Mouse (Mus musculus) R1 (cell line): ENCODE measurements around the gene Zc3h4.
A peak's percentile ranks its signal among the peaks of the same experiment; 100 is the strongest.
"Not testable (repeated sequence)": the region's sequence is repeated elsewhere in the genome, so short reads cannot be mapped to it uniquely, and the experiment has no call there.

Source experiments
- DNase-seq: peaks from one replicate; pipeline ENCODE4 v3.0.0-alpha.2; 2018; ENCODE audit warnings: low read depth, low spot score

Gene Zc3h4

DNA sequence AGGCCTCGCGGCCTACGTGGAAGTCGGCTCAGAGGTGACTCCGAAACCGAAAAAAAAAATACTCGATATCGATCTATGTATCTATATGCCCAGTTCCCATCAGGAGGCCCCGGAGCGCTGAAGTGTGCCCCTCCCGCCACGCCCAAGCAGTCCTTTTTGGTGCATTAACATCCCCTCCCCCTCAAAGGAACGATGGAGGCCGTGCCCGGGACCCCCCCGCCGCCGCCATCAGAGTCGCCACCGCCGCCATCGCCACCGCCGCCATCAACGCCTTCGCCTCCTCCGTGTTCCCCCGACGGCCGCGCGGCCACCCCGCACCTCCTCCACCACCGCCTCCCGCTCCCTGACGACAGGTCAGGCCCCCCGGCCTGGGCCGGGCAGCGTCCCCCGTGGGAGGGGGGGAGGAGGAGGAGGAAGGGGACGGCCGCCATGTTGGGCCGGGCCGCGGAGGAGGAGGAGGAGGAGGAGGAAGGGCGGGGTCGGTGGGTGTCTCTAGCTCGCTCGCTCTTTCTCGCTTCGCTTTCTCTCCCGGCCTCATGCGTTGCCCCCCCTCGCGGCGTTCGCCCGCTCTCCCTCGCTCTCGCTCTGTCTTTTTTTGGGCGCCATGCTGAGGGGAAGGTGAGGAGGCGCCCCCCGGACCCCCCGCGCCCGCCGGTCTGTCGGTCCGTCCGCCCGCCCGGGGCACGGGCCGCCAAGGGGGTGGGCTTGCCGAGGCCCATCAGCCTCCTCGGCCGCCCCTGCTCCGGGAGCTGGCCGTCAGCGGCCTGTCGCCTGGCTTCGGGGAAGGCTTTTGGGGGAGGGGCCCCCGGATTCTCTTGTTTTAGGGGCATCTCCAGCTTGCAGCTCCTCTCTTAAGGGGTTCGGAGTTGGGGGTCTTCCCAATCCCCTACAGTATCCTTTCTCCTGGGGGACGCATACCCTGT, at the start of gene Zc3h4:
TSS of gene Zc3h4 (plus strand) at position 222 of the 923 bp plus-strand sequence.
- DNase-seq: peak; percentile 85

DNA sequence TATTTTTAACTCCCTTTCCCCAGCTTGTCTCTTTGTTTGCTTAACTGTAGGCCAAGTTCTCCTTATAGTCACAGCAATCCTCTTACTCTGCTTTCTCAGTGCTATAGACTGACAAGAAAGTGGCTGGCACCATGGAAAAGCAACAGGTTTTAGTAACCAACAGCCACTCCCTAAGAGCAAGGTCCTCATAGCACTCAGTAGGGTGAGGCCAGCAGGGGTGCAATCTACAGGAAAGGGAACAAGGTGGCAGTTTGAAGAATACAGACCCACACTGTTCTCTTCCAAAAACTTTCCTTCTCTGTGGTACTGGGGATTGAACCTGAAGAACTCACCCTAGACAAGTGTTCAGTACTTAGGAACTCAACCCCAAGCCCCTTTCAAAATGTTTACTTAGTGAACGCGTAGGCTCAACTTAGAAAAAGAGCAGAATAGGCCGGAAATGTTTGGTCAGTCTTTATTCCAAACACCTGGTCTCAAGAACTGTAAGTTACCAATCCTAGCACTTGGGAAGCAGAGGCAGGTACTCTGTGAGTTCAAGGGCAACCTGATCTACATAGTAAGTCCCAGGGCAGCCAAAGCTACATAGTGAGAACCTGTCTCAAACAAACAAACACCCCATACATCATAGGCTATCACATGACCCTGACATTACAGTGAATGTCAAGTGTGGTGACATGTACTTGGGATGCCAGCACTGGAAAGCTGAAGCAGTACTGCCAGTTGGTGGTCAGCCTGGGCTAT, 44.7 kb upstream of the Zc3h4 start:
- DNase-seq: peak; percentile 56

DNA sequence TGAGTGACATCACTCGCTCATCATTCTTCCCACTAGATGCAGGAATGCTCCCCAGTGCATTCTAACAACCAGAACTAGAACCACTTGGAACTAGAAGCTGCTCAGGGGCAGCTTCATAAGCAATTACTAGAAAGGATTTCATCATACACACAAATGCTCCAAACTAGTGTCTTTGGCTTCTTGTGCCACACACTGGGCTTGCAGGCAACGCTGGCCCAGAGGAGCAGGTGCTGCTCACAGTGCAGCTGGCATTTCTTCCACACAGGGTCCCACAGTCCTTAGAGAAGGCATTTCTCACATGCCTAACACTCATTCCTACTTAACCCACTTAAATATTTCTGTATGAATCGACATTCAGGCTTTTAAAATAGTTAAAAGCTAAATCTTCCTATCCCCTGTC, 43.1 kb upstream of the Zc3h4 start:
- no peak for DNase-seq

GRCm38 (mm10) chr7:16364319-16364718, 36.4 kb upstream of the Zc3h4 start:
- DNase-seq: peak; percentile 78

- peak; percentile 99 for DNase-seq
Measured at GRCm38 (mm10) chr7:16364901-16365500, 35.7 kb upstream of the Zc3h4 start.

DNA sequence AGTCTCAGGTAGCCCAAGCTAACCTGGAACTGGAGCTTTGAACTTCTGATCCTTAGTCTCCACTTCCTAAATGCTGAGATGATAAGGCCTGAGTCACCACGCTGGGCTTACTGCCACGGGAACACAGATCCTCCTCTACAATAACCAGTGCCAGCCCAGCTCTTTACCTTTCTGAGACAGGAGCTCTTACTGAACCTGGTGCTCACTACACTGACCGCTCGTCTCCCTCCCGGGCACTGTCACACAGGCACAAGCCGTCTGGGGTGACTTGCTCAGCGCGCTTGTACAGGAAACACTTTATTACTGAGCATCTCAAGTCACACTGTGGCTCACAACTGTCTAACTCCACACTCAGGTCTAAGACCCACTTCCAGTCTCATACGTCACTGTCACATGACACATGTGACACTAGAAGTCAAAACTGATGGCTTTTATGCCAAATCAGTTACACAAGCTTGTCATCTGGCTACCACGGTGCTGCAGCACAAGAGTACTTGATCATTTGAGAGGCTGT, 34.5 kb upstream of the Zc3h4 start:
- no peak for DNase-seq

GRCm38 (mm10) chr7:16366669-16367068, 34.0 kb upstream of the Zc3h4 start:
- no peak for DNase-seq

- DNase-seq: no peak
Measured at GRCm38 (mm10) chr7:16368835-16369234, 31.9 kb upstream of the Zc3h4 start.

GRCm38 (mm10) chr7:16370596-16370995, 30.1 kb upstream of the Zc3h4 start:
- DNase-seq: no peak

DNA sequence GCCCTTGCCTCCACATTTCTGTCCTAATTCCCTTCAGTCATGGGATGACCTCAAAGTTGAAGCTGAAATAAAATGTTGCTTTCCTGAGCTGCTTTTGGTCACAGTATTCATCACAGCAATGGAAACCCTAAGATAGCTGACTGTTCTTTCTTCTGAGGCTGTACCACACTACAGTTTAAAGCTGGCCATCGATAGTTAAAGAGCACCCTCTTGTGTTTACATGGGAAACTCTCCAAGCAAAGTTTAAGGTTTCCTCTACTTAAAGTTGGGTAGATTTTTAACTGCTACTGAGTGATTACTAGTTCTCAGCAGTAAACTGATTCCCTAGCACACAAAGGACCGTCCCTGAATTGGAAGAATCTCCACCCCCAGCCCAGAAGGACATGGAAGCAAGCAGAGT, 27.0 kb upstream of the Zc3h4 start:
- DNase-seq: peak; percentile 39

DNA sequence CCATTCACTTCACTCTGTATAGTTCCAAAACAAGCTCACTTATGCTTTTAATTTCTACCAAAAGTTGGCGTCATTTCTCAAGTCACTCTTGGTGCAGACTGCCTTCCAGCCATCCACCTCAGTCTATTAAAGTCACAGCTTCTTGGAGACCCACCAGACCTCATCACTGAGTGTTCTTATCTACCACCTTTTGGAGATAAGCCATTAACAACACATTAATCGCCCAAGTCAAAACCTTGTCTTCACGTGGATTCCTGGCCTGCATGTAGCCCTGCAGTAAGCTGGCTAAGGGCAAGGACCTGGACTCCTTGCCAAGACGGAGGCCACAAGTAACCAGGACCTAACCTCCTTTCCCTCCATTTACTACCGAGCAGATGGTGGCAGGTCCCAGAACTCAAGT, 25.7 kb upstream of the Zc3h4 start:
- no peak for DNase-seq

- DNase-seq: peak; percentile 67
Measured at GRCm38 (mm10) chr7:16376505-16376904, 24.2 kb upstream of the Zc3h4 start.

GRCm38 (mm10) chr7:16387160-16388041, 13.3 kb upstream of the Zc3h4 start, which contains the start of gene Sae1:
Gene Sae1 (minus strand): TSS chr7:16387806.
- DNase-seq: peak; percentile 96

DNA sequence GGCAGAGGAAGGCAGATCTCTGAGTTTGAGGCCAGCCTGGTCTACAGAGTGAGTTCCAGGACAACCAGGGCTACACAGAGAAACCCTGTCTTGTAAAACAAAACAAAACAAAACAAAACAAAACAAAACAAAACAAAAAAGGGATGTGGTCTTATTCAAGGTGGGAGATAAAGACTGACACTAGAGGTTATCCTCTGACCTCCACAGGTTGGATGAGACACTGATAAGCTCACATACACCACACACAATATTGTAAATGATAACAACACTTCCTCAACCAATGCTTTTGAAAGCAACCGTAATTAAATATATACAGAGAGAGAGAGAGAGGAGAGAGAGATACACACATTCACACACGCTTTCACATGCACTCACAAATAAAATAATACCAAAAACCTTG, 10.8 kb upstream of the Zc3h4 start:
- DNase-seq: not testable (repeated sequence)

- peak; percentile 89 for DNase-seq
Measured at GRCm38 (mm10) chr7:16392923-16393322, 7.8 kb upstream of the Zc3h4 start.

DNA sequence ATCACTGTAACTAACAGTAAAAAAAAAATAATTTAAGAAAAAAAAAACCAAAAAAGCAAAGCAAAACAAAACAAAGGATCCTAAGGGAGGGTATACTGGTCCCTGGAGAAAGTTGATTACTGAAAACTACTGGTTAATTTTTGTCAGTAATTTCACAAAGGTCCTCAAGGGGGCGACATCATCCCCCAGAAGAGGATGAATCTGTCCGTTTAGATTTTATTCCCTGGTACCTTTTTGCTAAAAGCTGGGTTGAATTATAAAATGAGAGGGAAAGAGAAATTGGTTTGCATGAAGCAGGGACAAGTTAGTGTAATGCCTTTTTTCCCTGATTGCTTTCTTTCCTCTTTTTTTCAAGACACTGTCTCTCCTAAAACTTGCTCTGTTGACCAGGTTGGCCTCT, 4.8 kb upstream of the Zc3h4 start:
- peak; percentile 41 for DNase-seq

DNA sequence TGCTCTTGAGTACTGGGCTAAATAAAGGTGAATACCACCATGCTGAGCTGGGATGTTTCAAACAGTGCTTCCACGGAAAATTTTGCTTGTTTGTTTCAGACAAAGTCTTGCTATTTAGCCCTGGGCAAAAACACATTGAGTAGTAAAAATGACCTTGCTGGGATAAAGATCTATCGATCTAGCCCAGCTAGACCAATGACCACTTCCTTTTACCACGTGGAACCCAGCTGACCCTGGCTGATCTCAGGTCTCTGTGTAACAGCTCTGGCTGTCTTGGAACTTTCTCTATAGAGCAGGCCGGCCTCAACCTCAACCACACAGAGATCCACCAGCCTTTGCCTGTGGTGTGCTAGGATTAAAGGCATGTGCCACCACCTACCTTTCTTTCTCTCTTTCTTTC, 3.2 kb upstream of the Zc3h4 start:
- no peak for DNase-seq

DNA sequence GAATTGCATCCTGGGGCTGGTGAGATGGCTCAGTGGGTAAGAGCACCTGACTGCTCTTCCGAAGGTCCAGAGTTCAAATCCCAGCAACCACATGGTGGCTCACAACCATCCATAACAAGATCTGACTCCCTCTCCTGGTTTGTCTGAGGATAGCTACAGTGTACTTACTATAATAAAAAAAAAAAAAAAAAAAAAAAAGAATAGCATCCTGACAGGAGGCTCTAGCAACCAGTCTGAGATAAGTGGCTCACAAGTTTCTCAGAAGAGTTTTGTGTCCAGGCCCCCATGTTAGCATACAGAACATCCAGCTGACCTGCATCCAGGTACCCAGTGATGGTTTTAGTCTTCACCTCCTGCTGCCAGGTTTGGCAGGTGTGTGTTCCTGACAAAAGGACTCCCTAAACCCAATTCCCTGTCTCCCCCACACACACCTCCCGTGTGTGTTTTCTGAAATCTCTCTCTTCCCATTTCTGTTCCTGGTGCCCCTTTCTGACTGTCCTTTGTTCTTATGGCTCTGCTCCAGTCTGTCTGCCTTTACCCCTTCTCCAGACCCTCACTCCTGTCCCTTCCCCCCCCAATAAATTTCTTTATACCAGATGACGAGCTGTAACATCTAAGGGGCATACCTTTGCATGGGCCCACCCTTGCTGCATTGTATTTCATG, 2.2 kb upstream of the Zc3h4 start:
- no peak for DNase-seq

DNA sequence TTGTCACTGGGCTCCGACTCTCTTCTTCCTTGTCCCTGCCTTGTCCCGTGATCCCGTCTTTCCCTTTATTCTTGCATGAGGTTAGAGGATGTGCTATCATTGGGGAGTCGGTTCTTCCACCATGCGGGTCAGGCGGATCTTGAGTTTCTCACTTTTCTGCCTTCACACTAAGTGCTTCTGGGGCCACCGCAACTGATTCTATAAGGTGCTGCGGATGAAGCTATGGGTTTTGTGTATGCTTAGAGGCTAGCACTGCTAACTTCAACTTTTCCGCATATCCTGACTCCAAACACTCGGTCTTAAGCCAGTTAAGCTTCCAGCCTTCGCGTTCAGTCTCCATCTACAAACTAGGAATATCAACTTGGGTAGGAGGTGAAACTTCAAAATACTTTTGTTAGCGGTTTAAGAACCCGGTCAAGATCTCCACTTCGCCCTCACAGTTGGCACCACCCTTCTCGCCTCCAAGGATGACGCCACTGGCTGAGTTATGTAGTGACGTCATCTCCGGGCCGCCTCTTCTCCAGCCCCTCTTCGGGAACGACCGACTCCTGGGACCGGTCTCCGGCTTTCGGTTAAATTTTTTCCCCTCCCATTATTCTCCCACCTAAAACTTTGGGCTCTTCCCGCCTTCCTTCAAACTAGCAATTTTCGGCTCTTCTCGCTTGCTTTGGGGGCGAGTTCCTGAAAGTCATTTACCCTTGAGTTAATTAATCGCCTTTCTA, 1.5 kb upstream of the Zc3h4 start:
- DNase-seq: peak; percentile 95
